23 mouse cellular contexts compared by ENCODE assay signal in genomic region chr9:105735195-105735594, GRCm38 (mm10).
DNase-seq lines count a peak whose midpoint lies in the region; ATAC-seq lines count a peak whose summit lies in the region.
"Had no signal": no experiment of that assay in that cellular context is flagged by ENCODE, and none has a peak within 500 bp of the region (broad histone marks: within the 10 kb centered on the region; RNA-seq: fewer than 3 reads in every experiment).

No protein-coding gene starts in this region.

- no peaks in the 10 kb centered on the region for H3K36me3 ChIP-seq in hindbrain, embryonic 13.5 days
- H3K36me3 ChIP-seq in hindbrain, embryonic 10.5 days: no peaks in the 10 kb centered on the region
- no peaks in the 10 kb centered on the region for H3K36me3 ChIP-seq in kidney, embryonic 16.5 days (ENCODE audit: insufficient read depth, low read length)
- H3K36me3 ChIP-seq: embryonic facial prominence, embryonic 12.5 days; heart, embryonic 10.5 days; hindbrain, embryonic 15.5 days; limb, embryonic 15.5 days; liver, embryonic 15.5 days; lung, embryonic 15.5 days had no signal

- 50% methylated on average over 5 of the region's 5 CpGs for WGBS in hindbrain, embryonic 13.5 days
- WGBS in hindbrain, embryonic 10.5 days: 89% methylated on average over 5 of the region's 5 CpGs
- 74% methylated on average over 5 of the region's 5 CpGs for WGBS in kidney, embryonic 16.5 days

- H3K27ac ChIP-seq in hindbrain, embryonic 13.5 days: peak overlapping the region; percentile 18; the same call in 1 of the 2 replicates
- no peak overlapping the region for H3K27ac ChIP-seq in hindbrain, embryonic 10.5 days
- no peak overlapping the region for H3K27ac ChIP-seq in kidney, embryonic 16.5 days (ENCODE audit: low read length)
- H3K27ac ChIP-seq: embryonic facial prominence, embryonic 12.5 days; heart, embryonic 10.5 days; limb, embryonic 15.5 days; liver, embryonic 15.5 days; lung, embryonic 15.5 days had no signal

- no peak for ATAC-seq in hindbrain, embryonic 13.5 days (ENCODE audit: low FRiP score)
- no peak for ATAC-seq in kidney, embryonic 16.5 days (ENCODE audit: low FRiP score, low TSS enrichment)
- ATAC-seq: intestine, embryonic 16.5 days; midbrain, embryonic 16.5 days had no signal

- H3K4me2 ChIP-seq in hindbrain, embryonic 13.5 days: no peak overlapping the region
- no peak overlapping the region for H3K4me2 ChIP-seq in kidney, embryonic 16.5 days (replicated peaks; ENCODE audit: low read depth, low read length)
- H3K4me2 ChIP-seq: embryonic facial prominence, embryonic 12.5 days; hindbrain, embryonic 15.5 days; limb, embryonic 15.5 days; liver, embryonic 15.5 days; lung, embryonic 15.5 days had no signal

- DNase-seq in hindbrain, embryonic 10.5 days (ENCODE audit: low spot score): no peak
- peak; percentile 59 to 64 for DNase-seq in kidney, adult 8-10 months
- DNase-seq in kidney, adult 9 months: peak; percentile 77
- DNase-seq in kidney, postnatal 36 days: peak; percentile 48 to 75
- DNase-seq in urinary bladder, postnatal 10 days (ENCODE audit: low spot score): no peak
- DNase-seq: cerebellum, adult 18-20 months; cerebellum, postnatal 14 days; gastrocnemius, postnatal 10 days; left cerebral cortex, postnatal 4 days; lung, postnatal 36 days; thymus, adult 18-20 months; thymus, postnatal 36 days had no signal

- no peak overlapping the region for H3K4me3 ChIP-seq in hindbrain, embryonic 13.5 days
- H3K4me3 ChIP-seq in hindbrain, embryonic 10.5 days: no peak overlapping the region
- no peak overlapping the region for H3K4me3 ChIP-seq in kidney, embryonic 16.5 days (ENCODE audit: low read length)
- H3K4me3 ChIP-seq: embryonic facial prominence, embryonic 12.5 days; heart, embryonic 10.5 days; hindbrain, embryonic 15.5 days; limb, embryonic 15.5 days; liver, embryonic 15.5 days; lung, embryonic 15.5 days had no signal

- no peaks in the 10 kb centered on the region for H3K27me3 ChIP-seq in hindbrain, embryonic 13.5 days
- H3K27me3 ChIP-seq in hindbrain, embryonic 10.5 days (ENCODE audit: insufficient read depth, poor library complexity, severe bottlenecking): no peaks in the 10 kb centered on the region
- H3K27me3 ChIP-seq in kidney, embryonic 16.5 days (ENCODE audit: insufficient read depth, low read length): no peaks in the 10 kb centered on the region
- H3K27me3 ChIP-seq: embryonic facial prominence, embryonic 12.5 days; hindbrain, embryonic 15.5 days; limb, embryonic 15.5 days; liver, embryonic 15.5 days; lung, embryonic 15.5 days; megakaryocyte, embryonic 14.5 days had no signal

- peaks cover 31% of the 10 kb centered on the region for H3K4me1 ChIP-seq in hindbrain, embryonic 13.5 days (replicated peaks)
- H3K4me1 ChIP-seq in hindbrain, embryonic 10.5 days (replicated peaks): no peaks in the 10 kb centered on the region
- H3K4me1 ChIP-seq in kidney, embryonic 16.5 days (ENCODE audit: insufficient read depth, low read length): no peaks in the 10 kb centered on the region
- H3K4me1 ChIP-seq: embryonic facial prominence, embryonic 12.5 days; heart, embryonic 10.5 days; liver, embryonic 15.5 days; lung, embryonic 15.5 days; megakaryocyte, embryonic 14.5 days had no signal

- no peak overlapping the region for H3K9ac ChIP-seq in hindbrain, embryonic 13.5 days
- H3K9ac ChIP-seq in kidney, embryonic 16.5 days (replicated peaks; ENCODE audit: low read length): no peak overlapping the region
- H3K9ac ChIP-seq: embryonic facial prominence, embryonic 12.5 days; hindbrain, embryonic 15.5 days; limb, embryonic 15.5 days; liver, embryonic 15.5 days; lung, embryonic 15.5 days had no signal

- H3K9me3 ChIP-seq in hindbrain, embryonic 13.5 days: no peaks in the 10 kb centered on the region
- H3K9me3 ChIP-seq in hindbrain, embryonic 10.5 days: no peaks in the 10 kb centered on the region
- no peaks in the 10 kb centered on the region for H3K9me3 ChIP-seq in kidney, embryonic 16.5 days (ENCODE audit: low read length)
- H3K9me3 ChIP-seq: embryonic facial prominence, embryonic 12.5 days; heart, embryonic 10.5 days; hindbrain, embryonic 15.5 days; limb, embryonic 15.5 days; liver, embryonic 15.5 days; lung, embryonic 15.5 days; megakaryocyte, embryonic 14.5 days had no signal

Comparison
In these comparisons a context has a peak if more than half of its experiments do, and no peak if none do; other contexts are left out.
1. DNase-seq: peak in kidney, adult 8-10 months (2 of 2), kidney, adult 9 months (single experiment) and kidney, postnatal 36 days (2 of 2); none in hindbrain, embryonic 10.5 days (single experiment) and urinary bladder, postnatal 10 days (single experiment).